Mouse (Mus musculus) ES-Bruce4 (cell line): ENCODE results near the gene Exosc6.

Source experiments
- CTCF ChIP-seq: IDR thresholded peaks from one replicate; pipeline ENCODE4 v1.8.1; 2011; ENCODE audit warnings: low read depth, low read length
- EP300 ChIP-seq: IDR thresholded peaks from 2 replicates; pipeline ENCODE4 v1.6.1; 2011; ENCODE audit warnings: low read depth, low read length; ENCODE audit not compliant: insufficient read depth
- POLR2A ChIP-seq: IDR thresholded peaks from one replicate; pipeline ENCODE4 v1.8.1; 2011; ENCODE audit warnings: low read length; ENCODE audit not compliant: insufficient read depth

GRCm38 (mm10) chr8:111062893-111063292 lies 6.8 kb downstream of the Exosc6 start:
- TF ChIP-seq CTCF (no peak), EP300 (no peak), POLR2A (no peak)
